Mouse (Mus musculus): Measurements from ENCODE around the gene Map4k2. TPM values are rescaled to one million over a fixed set of nuclear protein-coding genes. Genes with fewer than 3 reads are reported as not detected.

The Map4k2 gene
- polyA plus RNA-seq, 1 experiment from 2014 or later = 21.2 TPM

DNA sequence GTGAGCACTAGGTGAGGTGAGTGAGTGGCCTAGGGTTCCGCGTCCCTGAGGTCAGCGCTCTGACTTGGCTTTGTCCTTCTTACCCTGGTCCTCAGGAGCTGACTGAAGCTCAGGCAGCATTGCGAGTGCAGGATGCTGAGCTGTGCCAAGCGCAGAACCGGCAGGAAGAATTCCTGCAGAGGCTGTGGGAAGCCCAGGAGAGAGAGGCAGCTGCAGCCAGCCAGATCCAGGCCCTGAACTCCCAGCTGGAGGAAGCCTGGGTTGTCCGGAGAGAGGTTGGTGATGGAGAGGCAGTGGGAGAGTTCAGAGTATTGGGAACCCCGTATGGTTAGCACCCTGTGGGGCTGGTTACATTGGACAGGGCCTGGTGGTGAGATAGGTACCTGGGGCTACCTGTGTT lies 27.1 kb upstream of the Map4k2 start:
- no peak for ATAC-seq
- Histone ChIP-seq H3K27me3 (replicated peaks; ENCODE audit: control insufficient read depth, insufficient read depth, low read length) (no peaks in the 10 kb centered on the region), H3K4me1 (replicated peaks; ENCODE audit: control insufficient read depth, insufficient read depth, low read length) (no peaks in the 10 kb centered on the region), H3K27ac (ENCODE audit: low read length) (no peak overlapping the region), H3K4me2 (ENCODE audit: low read length) (no peak overlapping the region), H3K9me3 (ENCODE audit: control insufficient read depth, low read length) (no peaks in the 10 kb centered on the region), H3K4me3 (replicated peaks; ENCODE audit: low read length) (no peak overlapping the region), H3K9ac (replicated peaks; ENCODE audit: low read depth, low read length) (no peak overlapping the region), H3K36me3 (ENCODE audit: control insufficient read depth, insufficient read depth) (no peaks in the 10 kb centered on the region)
- 90% methylated on average over 8 of the region's 8 CpGs for WGBS

DNA sequence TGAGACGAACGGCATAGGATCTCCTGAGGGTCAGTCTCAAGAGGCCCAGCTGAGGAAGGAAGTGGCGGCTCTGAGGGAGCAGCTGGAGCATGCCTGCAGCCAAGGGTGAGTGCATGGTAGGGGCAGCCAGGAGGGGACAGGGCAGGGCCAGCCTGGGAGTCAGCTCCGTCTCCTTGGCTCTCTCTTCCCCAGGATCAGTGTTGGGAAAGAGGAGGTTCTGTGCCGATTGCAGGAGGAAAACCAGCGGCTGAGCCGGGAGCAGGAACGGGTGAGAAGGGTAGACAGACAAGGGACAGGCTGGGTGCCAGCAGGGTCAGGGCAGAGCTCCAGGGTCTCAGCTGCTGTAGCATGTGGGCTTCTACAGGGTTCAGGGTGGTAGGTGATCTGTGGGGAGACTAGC lies 26.4 kb upstream of the Map4k2 start:
- Histone ChIP-seq H3K4me2 (ENCODE audit: low read length) (no peak overlapping the region), H3K4me3 (replicated peaks; ENCODE audit: low read length) (no peak overlapping the region), H3K9me3 (ENCODE audit: control insufficient read depth, low read length) (no peaks in the 10 kb centered on the region), H3K27ac (ENCODE audit: low read length) (no peak overlapping the region), H3K27me3 (replicated peaks; ENCODE audit: control insufficient read depth, insufficient read depth, low read length) (no peaks in the 10 kb centered on the region), H3K4me1 (replicated peaks; ENCODE audit: control insufficient read depth, insufficient read depth, low read length) (no peaks in the 10 kb centered on the region), H3K36me3 (ENCODE audit: control insufficient read depth, insufficient read depth) (no peaks in the 10 kb centered on the region), H3K9ac (replicated peaks; ENCODE audit: low read depth, low read length) (no peak overlapping the region)
- no peak for ATAC-seq
- WGBS = 88% methylated on average over 8 of the region's 8 CpGs

DNA sequence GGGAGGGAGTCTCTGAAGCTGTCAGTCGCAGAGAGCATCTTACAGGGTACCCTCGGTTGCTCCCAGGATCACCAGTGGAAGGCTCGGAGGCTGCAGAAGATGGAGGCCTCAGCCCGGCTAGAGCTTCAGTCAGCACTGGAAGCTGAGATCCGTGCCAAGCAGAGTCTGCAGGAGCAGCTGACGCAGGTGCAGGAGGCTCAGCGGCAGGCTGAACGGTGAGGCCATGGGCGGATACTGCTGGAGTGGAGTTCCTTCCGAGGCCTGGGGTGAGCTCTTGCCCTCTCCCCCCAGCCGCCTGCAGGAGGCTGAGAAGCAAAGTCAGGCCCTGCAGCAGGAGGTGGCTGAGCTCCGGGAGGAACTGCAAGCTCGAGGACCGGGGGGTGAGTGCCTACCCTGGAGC lies 25.4 kb upstream of the Map4k2 start:
- Histone ChIP-seq H3K4me2 (ENCODE audit: low read length) (no peak overlapping the region), H3K9me3 (ENCODE audit: control insufficient read depth, low read length) (no peaks in the 10 kb centered on the region), H3K27me3 (replicated peaks; ENCODE audit: control insufficient read depth, insufficient read depth, low read length) (no peaks in the 10 kb centered on the region), H3K9ac (replicated peaks; ENCODE audit: low read depth, low read length) (no peak overlapping the region), H3K36me3 (ENCODE audit: control insufficient read depth, insufficient read depth) (no peaks in the 10 kb centered on the region), H3K27ac (ENCODE audit: low read length) (no peak overlapping the region), H3K4me1 (replicated peaks; ENCODE audit: control insufficient read depth, insufficient read depth, low read length) (no peaks in the 10 kb centered on the region), H3K4me3 (replicated peaks; ENCODE audit: low read length) (no peak overlapping the region)
- no peak for ATAC-seq
- 70% methylated on average over 14 of the region's 14 CpGs for WGBS

GRCm38 (mm10) chr19:6318145-6318544 lies 22.8 kb upstream of the Map4k2 start:
- ATAC-seq = no peak
- Histone ChIP-seq H3K27ac (ENCODE audit: low read length) (no peak overlapping the region), H3K4me3 (replicated peaks; ENCODE audit: low read length) (no peak overlapping the region), H3K9me3 (ENCODE audit: control insufficient read depth, low read length) (no peaks in the 10 kb centered on the region), H3K9ac (replicated peaks; ENCODE audit: low read depth, low read length) (no peak overlapping the region), H3K4me2 (ENCODE audit: low read length) (no peak overlapping the region), H3K27me3 (replicated peaks; ENCODE audit: control insufficient read depth, insufficient read depth, low read length) (no peaks in the 10 kb centered on the region), H3K4me1 (replicated peaks; ENCODE audit: control insufficient read depth, insufficient read depth, low read length) (no peaks in the 10 kb centered on the region), H3K36me3 (ENCODE audit: control insufficient read depth, insufficient read depth) (no peaks in the 10 kb centered on the region)
- 89% methylated on average over 12 of the region's 12 CpGs for WGBS

- ATAC-seq = no peak
- WGBS = 86% methylated on average over 8 of the region's 8 CpGs
Measured at GRCm38 (mm10) chr19:6321358-6321757, 19.6 kb upstream of the Map4k2 start.

DNA sequence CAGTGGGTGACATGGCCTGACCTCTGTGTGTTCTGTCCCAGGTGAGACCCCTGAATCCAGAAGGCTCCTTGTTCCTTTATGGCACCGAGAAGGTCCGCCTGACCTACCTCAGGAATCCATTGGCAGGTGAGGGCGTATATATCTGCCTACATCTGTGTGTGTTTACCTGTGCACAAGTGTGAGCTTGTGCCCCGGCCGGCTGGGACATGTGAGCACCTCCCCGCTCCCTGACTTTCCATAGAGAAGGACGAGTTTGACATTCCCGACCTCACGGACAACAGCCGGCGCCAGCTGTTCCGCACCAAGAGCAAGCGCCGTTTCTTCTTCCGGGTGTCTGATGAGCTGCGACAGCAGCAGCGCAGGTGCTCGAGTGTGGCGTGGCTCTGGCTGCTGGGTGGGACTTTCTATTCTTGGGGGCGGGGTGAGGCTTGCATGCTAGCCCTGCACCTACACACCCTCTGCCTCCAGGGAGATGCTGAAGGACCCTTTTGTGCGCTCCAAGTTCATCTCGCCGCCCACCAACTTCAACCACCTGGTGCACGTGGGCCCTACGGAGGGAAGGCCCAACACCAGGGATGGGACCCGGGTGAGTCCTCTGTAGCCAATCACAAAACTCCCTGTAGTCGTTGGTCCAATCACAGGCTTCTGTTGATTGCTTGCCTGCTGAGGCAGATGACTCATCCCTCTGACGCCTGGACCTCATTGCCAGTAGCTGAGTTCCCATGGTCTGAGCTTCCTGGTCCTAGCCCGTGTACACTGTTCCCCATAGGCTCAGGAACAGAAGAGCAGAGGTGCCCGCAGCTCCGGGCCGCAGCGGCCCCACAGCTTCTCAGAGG lies 18.9 kb upstream of the Map4k2 start:
- Histone ChIP-seq H3K9ac (replicated peaks; ENCODE audit: low read depth, low read length) (no peak overlapping the region), H3K4me3 (replicated peaks; ENCODE audit: low read length) (no peak overlapping the region), H3K9me3 (ENCODE audit: control insufficient read depth, low read length) (no peaks in the 10 kb centered on the region), H3K4me2 (ENCODE audit: low read length) (no peak overlapping the region), H3K36me3 (ENCODE audit: control insufficient read depth, insufficient read depth) (no peaks in the 10 kb centered on the region), H3K27ac (ENCODE audit: low read length) (no peak overlapping the region), H3K4me1 (replicated peaks; ENCODE audit: control insufficient read depth, insufficient read depth, low read length) (no peaks in the 10 kb centered on the region), H3K27me3 (replicated peaks; ENCODE audit: control insufficient read depth, insufficient read depth, low read length) (no peaks in the 10 kb centered on the region)
- WGBS = 88% methylated on average over 33 of the region's 33 CpGs
- no peak for ATAC-seq

More at GRCm38 (mm10) chr19:6321358-6321757, 19.6 kb upstream of the Map4k2 start:
- no peak overlapping the region for H3K4me3 ChIP-seq (replicated peaks; ENCODE audit: low read length)
- no peaks in the 10 kb centered on the region for H3K27me3 ChIP-seq (replicated peaks; ENCODE audit: control insufficient read depth, insufficient read depth, low read length)
- H3K4me2 ChIP-seq (ENCODE audit: low read length) = no peak overlapping the region
- H3K9ac ChIP-seq (replicated peaks; ENCODE audit: low read depth, low read length) = no peak overlapping the region
- no peak overlapping the region for H3K27ac ChIP-seq (ENCODE audit: low read length)
- no peaks in the 10 kb centered on the region for H3K4me1 ChIP-seq (replicated peaks; ENCODE audit: control insufficient read depth, insufficient read depth, low read length)
- no peaks in the 10 kb centered on the region for H3K36me3 ChIP-seq (ENCODE audit: control insufficient read depth, insufficient read depth)
- H3K9me3 ChIP-seq (ENCODE audit: control insufficient read depth, low read length) = no peaks in the 10 kb centered on the region

DNA sequence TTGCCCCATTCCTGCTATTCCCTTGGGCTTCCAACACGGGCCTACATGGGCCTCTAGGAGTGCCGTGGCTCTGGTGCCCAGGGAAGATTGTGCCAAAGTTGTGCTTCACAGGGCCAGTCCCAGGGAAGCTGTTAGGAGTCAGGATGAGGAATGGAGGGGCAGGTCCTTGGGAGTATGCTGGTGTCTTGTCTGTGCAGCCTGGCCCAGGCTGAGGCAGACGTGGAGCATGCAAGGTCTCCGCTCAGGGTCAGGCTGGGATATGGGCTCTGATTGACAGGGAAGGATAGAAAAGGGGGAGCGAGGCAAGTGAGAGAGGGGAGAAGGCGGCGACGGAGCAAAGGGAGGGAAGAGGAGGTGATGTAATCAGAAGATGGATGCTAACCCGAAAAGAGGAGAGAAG lies 16.2 kb upstream of the Map4k2 start:
- H3K4me1 ChIP-seq (replicated peaks; ENCODE audit: control insufficient read depth, insufficient read depth, low read length) = no peaks in the 10 kb centered on the region
- 80% methylated on average over 9 of the region's 9 CpGs for WGBS

DNA sequence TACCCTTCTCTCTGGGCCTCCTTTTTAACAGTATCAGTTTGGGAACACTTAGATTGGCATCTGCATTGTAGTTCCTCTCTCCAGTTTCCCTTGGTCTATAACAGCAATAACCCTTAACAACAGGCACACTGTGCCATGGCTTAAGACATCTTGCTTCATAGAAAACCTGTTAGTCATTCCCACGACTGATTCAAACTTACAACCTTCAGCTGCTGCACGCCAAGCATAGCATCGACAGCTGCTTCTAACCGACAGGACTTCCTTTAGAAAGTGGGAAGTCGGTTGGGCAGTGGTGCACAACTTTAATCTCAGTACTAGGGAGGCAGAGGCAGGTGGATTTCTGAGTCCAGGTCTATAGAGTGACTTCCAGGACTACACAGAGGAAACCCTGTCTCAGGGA lies 9.8 kb upstream of the Map4k2 start:
- Histone ChIP-seq H3K9me3 (ENCODE audit: control insufficient read depth, low read length) (no peaks in the 10 kb centered on the region), H3K4me2 (ENCODE audit: low read length) (no peak overlapping the region), H3K27me3 (replicated peaks; ENCODE audit: control insufficient read depth, insufficient read depth, low read length) (no peaks in the 10 kb centered on the region), H3K9ac (replicated peaks; ENCODE audit: low read depth, low read length) (no peak overlapping the region), H3K27ac (ENCODE audit: low read length) (no peak overlapping the region), H3K4me1 (replicated peaks; ENCODE audit: control insufficient read depth, insufficient read depth, low read length) (peaks cover 9% of the 10 kb centered on the region), H3K4me3 (replicated peaks; ENCODE audit: low read length) (no peak overlapping the region), H3K36me3 (ENCODE audit: control insufficient read depth, insufficient read depth) (no peaks in the 10 kb centered on the region)
- WGBS = 64% methylated on average over 5 of the region's 5 CpGs
- ATAC-seq = no peak

More for the DNA sequence above, 16.2 kb upstream of the Map4k2 start:
- Histone ChIP-seq H3K4me2 (ENCODE audit: low read length) (no peak overlapping the region), H3K36me3 (ENCODE audit: control insufficient read depth, insufficient read depth) (no peaks in the 10 kb centered on the region), H3K27ac (ENCODE audit: low read length) (no peak overlapping the region), H3K9me3 (ENCODE audit: control insufficient read depth, low read length) (no peaks in the 10 kb centered on the region), H3K9ac (replicated peaks; ENCODE audit: low read depth, low read length) (no peak overlapping the region), H3K4me3 (replicated peaks; ENCODE audit: low read length) (no peak overlapping the region), H3K27me3 (replicated peaks; ENCODE audit: control insufficient read depth, insufficient read depth, low read length) (no peaks in the 10 kb centered on the region)
- no peak for ATAC-seq

- Histone ChIP-seq H3K4me3 (replicated peaks; ENCODE audit: low read length) (no peak overlapping the region; the same call in 1 of the 2 replicates), H3K9ac (replicated peaks; ENCODE audit: low read depth, low read length) (peak overlapping the region; percentile 1; the same call in 1 of the 2 replicates), H3K36me3 (ENCODE audit: control insufficient read depth, insufficient read depth) (no peaks in the 10 kb centered on the region), H3K27ac (ENCODE audit: low read length) (no peak overlapping the region), H3K4me1 (replicated peaks; ENCODE audit: control insufficient read depth, insufficient read depth, low read length) (peaks cover 17% of the 10 kb centered on the region), H3K9me3 (ENCODE audit: control insufficient read depth, low read length) (no peaks in the 10 kb centered on the region), H3K27me3 (replicated peaks; ENCODE audit: control insufficient read depth, insufficient read depth, low read length) (no peaks in the 10 kb centered on the region), H3K4me2 (ENCODE audit: low read length) (peak overlapping the region; percentile 12)
- no peak for ATAC-seq
- WGBS = 22% methylated on average over 13 of the region's 13 CpGs
Measured at GRCm38 (mm10) chr19:6331719-6332516, 9.0 kb upstream of the Map4k2 start.
